Mouse (Mus musculus) small intestine, adult 2 months (tissue): ENCODE measurements at regions not wholly inside any gene's neighbourhood (a gene's known extent, or its start where the extent isn't known, plus 50 kb on each side); places are given as distances from the start of the nearest gene placed in this dataset.

Source experiments
- CTCF ChIP-seq: fragments of 200-500 bp; IDR thresholded peaks from 2 replicates; pipeline ENCODE4 v1.5.1; 2012; ENCODE audit warnings: low read depth, mild to moderate bottlenecking, control low read depth, inconsistent platforms, low read length, moderate library complexity, mixed read lengths; ENCODE audit not compliant: insufficient replicate concordance, insufficient read length; ENCODE audit errors: extremely low read depth
- POLR2A ChIP-seq: fragments of 200-500 bp; IDR thresholded peaks from 2 replicates; pipeline ENCODE4 v1.6.1; 2012; ENCODE audit warnings: low read depth, mild to moderate bottlenecking, control low read depth, inconsistent platforms, low read length, moderate library complexity

GRCm38 (mm10) chrX:142464174-142464573 lies 73.8 kb upstream of the Acsl4 start:
- TF ChIP-seq CTCF = no peak
- no peak for TF ChIP-seq POLR2A
